Mouse (Mus musculus) stomach, postnatal 0 days (tissue): Measurements from ENCODE around the gene Vezf1.

Experiments used
- CTCF ChIP-seq: IDR thresholded peaks from 2 replicates; pipeline ENCODE4 v1.5.1; 2016; ENCODE audit warnings: antibody characterized with exemption, low read depth, mild to moderate bottlenecking, moderate library complexity
- EP300 ChIP-seq: optimal IDR thresholded peaks from 2 replicates; pipeline ENCODE3; 2016; ENCODE audit warnings: antibody characterized with exemption

DNA sequence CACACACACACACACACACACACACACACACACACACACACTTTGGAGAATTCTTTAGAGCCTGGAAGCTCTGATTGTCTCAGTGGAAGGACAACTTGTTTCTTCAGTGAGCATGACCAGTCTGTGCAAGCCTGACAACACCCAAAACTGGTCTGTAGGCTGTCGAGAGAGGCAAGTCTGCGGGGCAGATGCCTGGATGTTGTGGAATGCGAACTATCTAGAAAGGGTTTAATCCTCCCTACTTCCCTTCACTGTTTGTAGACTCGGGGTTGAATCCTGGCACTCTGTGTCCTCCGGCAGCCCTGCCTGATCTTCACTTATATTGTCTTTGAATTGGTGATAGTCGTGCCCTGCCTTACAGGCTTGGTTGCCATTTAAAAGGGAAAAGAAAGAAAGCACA, 55.7 kb downstream of the Vezf1 start:
- TF ChIP-seq CTCF (no peak), EP300 (no peak)
